18 mouse cellular contexts compared by ENCODE assay signal in genomic region chr12:109747776-109748175, GRCm38 (mm10).
A peak's percentile ranks its signal among the peaks of the same experiment; 100 is the strongest.
DNase-seq lines count a peak whose midpoint lies in the region; ATAC-seq and TF ChIP-seq lines count a peak whose summit lies in the region.
"Had no signal": no experiment of that assay in that cellular context is flagged by ENCODE, and none has a peak within 500 bp of the region (broad histone marks: within the 10 kb centered on the region; RNA-seq: fewer than 3 reads in every experiment).

No protein-coding gene starts in this region.

- peak overlapping the region; percentile 57 for H3K27ac ChIP-seq in hindbrain, embryonic 10.5 days
- no peak overlapping the region for H3K27ac ChIP-seq in hindbrain, postnatal 0 days
- H3K27ac ChIP-seq in lung, embryonic 16.5 days (ENCODE audit: low read length), result peak overlapping the region; percentile 53; the same call in 1 of the 2 replicates
- 0 out of 2 replicates have a peak overlapping the region, but pooled peaks have one; percentile 3 for H3K27ac ChIP-seq in neural tube, embryonic 11.5 days (ENCODE audit: low read depth, low read length)
- H3K27ac ChIP-seq: gastrocnemius, adult 2 months had no signal

- WGBS in hindbrain, embryonic 10.5 days, result 77% methylated on average over 13 of the region's 13 CpGs
- WGBS in hindbrain, postnatal 0 days, result 68% methylated on average over 13 of the region's 13 CpGs
- WGBS in lung, embryonic 16.5 days, result 62% methylated on average over 13 of the region's 13 CpGs
- 62% methylated on average over 13 of the region's 13 CpGs for WGBS in neural tube, embryonic 11.5 days

- peaks cover 63% of the 10 kb centered on the region for H3K4me1 ChIP-seq in hindbrain, embryonic 10.5 days (replicated peaks)
- H3K4me1 ChIP-seq in hindbrain, postnatal 0 days (ENCODE audit: insufficient read depth, low read length), result no peaks in the 10 kb centered on the region
- peaks cover 18% of the 10 kb centered on the region; the same call in 1 of the 2 replicates for H3K4me1 ChIP-seq in lung, embryonic 16.5 days (replicated peaks; ENCODE audit: control insufficient read depth, insufficient read depth, low read length)
- peaks cover 34% of the 10 kb centered on the region for H3K4me1 ChIP-seq in neural tube, embryonic 11.5 days (ENCODE audit: control insufficient read depth, insufficient read depth, low read length)

- H3K4me3 ChIP-seq in hindbrain, embryonic 10.5 days, result no peak overlapping the region
- no peak overlapping the region for H3K4me3 ChIP-seq in hindbrain, postnatal 0 days (ENCODE audit: low read length)
- H3K4me3 ChIP-seq in lung, embryonic 16.5 days (ENCODE audit: low read length), result no peak overlapping the region
- H3K4me3 ChIP-seq in neural tube, embryonic 11.5 days (ENCODE audit: low read depth, low read length), result no peak overlapping the region
- H3K4me3 ChIP-seq: erythroblast, embryonic 14.5 days; gastrocnemius, adult 2 months; heart, embryonic 12.5 days; midbrain, embryonic 12.5 days; neural tube, embryonic 12.5 days had no signal

- no peaks in the 10 kb centered on the region for H3K9me3 ChIP-seq in hindbrain, embryonic 10.5 days
- H3K9me3 ChIP-seq in hindbrain, postnatal 0 days (ENCODE audit: low read length), result no peaks in the 10 kb centered on the region
- H3K9me3 ChIP-seq in lung, embryonic 16.5 days (ENCODE audit: control insufficient read depth, low read length), result no peaks in the 10 kb centered on the region
- no peaks in the 10 kb centered on the region for H3K9me3 ChIP-seq in neural tube, embryonic 11.5 days (ENCODE audit: control insufficient read depth, low read length)
- H3K9me3 ChIP-seq: heart, embryonic 12.5 days; midbrain, embryonic 12.5 days; neural tube, embryonic 12.5 days had no signal

- no peak overlapping the region for H3K9ac ChIP-seq in hindbrain, postnatal 0 days (replicated peaks; ENCODE audit: low read length)
- no peak overlapping the region for H3K9ac ChIP-seq in lung, embryonic 16.5 days (ENCODE audit: low read length)
- H3K9ac ChIP-seq in neural tube, embryonic 11.5 days (ENCODE audit: low read length), result no peak overlapping the region
- H3K9ac ChIP-seq: heart, embryonic 12.5 days; midbrain, embryonic 12.5 days; neural tube, embryonic 12.5 days had no signal

- H3K27me3 ChIP-seq in hindbrain, embryonic 10.5 days (ENCODE audit: insufficient read depth, poor library complexity, severe bottlenecking), result no peaks in the 10 kb centered on the region
- no peaks in the 10 kb centered on the region for H3K27me3 ChIP-seq in hindbrain, postnatal 0 days (ENCODE audit: insufficient read depth, low read length)
- H3K27me3 ChIP-seq in lung, embryonic 16.5 days (ENCODE audit: control insufficient read depth, insufficient read depth, low read depth, low read length), result no peaks in the 10 kb centered on the region
- H3K27me3 ChIP-seq in neural tube, embryonic 11.5 days (ENCODE audit: control insufficient read depth, insufficient read depth, low read length), result no peaks in the 10 kb centered on the region
- H3K27me3 ChIP-seq: CH12.LX; heart, embryonic 12.5 days had no signal

- no peak overlapping the region for H3K4me2 ChIP-seq in hindbrain, postnatal 0 days (ENCODE audit: low read depth, low read length)
- H3K4me2 ChIP-seq in lung, embryonic 16.5 days (ENCODE audit: low read depth, low read length), result no peak overlapping the region
- H3K4me2 ChIP-seq in neural tube, embryonic 11.5 days (ENCODE audit: low read depth), result no peak overlapping the region
- H3K4me2 ChIP-seq: heart, embryonic 12.5 days; midbrain, embryonic 12.5 days; neural tube, embryonic 12.5 days had no signal

- DNase-seq in adrenal gland, adult (ENCODE audit: inconsistent age in 2 of 2, low spot score in 1 of 2), result peak; percentile 11 to 24
- DNase-seq in adrenal gland, postnatal 10 days, result no peak
- DNase-seq in hindbrain, embryonic 10.5 days (ENCODE audit: low spot score), result no peak
- DNase-seq in hindbrain, postnatal 0 days (ENCODE audit: low spot score), result no peak
- DNase-seq in lung, postnatal 36 days, result no peak
- DNase-seq in neural tube, embryonic 11.5 days (ENCODE audit: low spot score), result peak; percentile 42
- DNase-seq: cerebellum, adult 18-20 months; gastrocnemius, adult 2 months; kidney, adult 9 months; liver; thymus, adult 18-20 months had no signal

- ATAC-seq in hindbrain, postnatal 0 days, result no peak
- ATAC-seq in lung, embryonic 16.5 days (ENCODE audit: low read depth), result no peak
- no peak; the same call in 1 of the 2 replicates for ATAC-seq in neural tube, embryonic 11.5 days (ENCODE audit: insufficient read depth, low FRiP score, low TSS enrichment)
- no peak for ATAC-seq in monocyte, adult 5-6 weeks (replicated peaks; ENCODE audit: insufficient number of reproducible peaks, low FRiP score, low TSS enrichment, poor library complexity, severe bottlenecking)

- H3K36me3 ChIP-seq in hindbrain, embryonic 10.5 days, result peaks cover 37% of the 10 kb centered on the region
- H3K36me3 ChIP-seq in hindbrain, postnatal 0 days (ENCODE audit: insufficient read depth, low read length), result no peaks in the 10 kb centered on the region
- peaks cover 3% of the 10 kb centered on the region; the same call in 1 of the 2 replicates for H3K36me3 ChIP-seq in lung, embryonic 16.5 days (ENCODE audit: control insufficient read depth, insufficient read depth, low read length)
- no peaks in the 10 kb centered on the region for H3K36me3 ChIP-seq in neural tube, embryonic 11.5 days (ENCODE audit: control insufficient read depth, insufficient read depth, low read length)

- no peak for TF ChIP-seq CTCF in hindbrain, postnatal 0 days (IDR thresholded peaks at IDR 0.05; ENCODE audit: low read depth)

Comparison
In these comparisons a context has a peak if more than half of its experiments do, and no peak if none do; other contexts are left out.
1. DNase-seq: peak in adrenal gland, adult (2 of 2) and neural tube, embryonic 11.5 days (single experiment); none in adrenal gland, postnatal 10 days (single experiment), hindbrain, embryonic 10.5 days (single experiment), hindbrain, postnatal 0 days (single experiment) and lung, postnatal 36 days (single experiment).